Mouse (Mus musculus) forebrain, embryonic 13.5 days (tissue): ENCODE results near the gene Sapcd2. TPM values are rescaled to one million over a fixed set of nuclear protein-coding genes. Genes with fewer than 3 reads are reported as not detected.

Source experiments
- ATAC-seq: fragments of 200-750 bp; cut with Nextera tagmentation; 2 replicates; pipeline ENCODE4 v1.8.0; 2017
- H3K27ac ChIP-seq: fragments of 300-500 bp; sonication (generic); 2 replicates; pipeline ENCODE4 v1.5.1; 2015; ENCODE audit warnings: inconsistent platforms, mild to moderate bottlenecking, moderate library complexity
- H3K27me3 ChIP-seq: fragments of 300-500 bp; sonication (generic); 2 replicates; pipeline ENCODE4 v1.6.1; 2015; ENCODE audit warnings: mild to moderate bottlenecking, inconsistent platforms
- H3K36me3 ChIP-seq: fragments of 300-500 bp; sonication (generic); 2 replicates; pipeline ENCODE4 v1.6.1; 2015; ENCODE audit warnings: mild to moderate bottlenecking, inconsistent platforms; ENCODE audit not compliant: poor library complexity, severe bottlenecking
- H3K4me1 ChIP-seq: fragments of 300-500 bp; sonication (generic); 2 replicates; pipeline ENCODE4 v1.6.1; 2015; ENCODE audit warnings: inconsistent platforms
- H3K4me2 ChIP-seq: fragments of 300-500 bp; sonication (generic); 2 replicates; pipeline ENCODE4 v1.6.1; 2015; ENCODE audit warnings: inconsistent platforms, mild to moderate bottlenecking, moderate library complexity
- H3K4me3 ChIP-seq: fragments of 300-500 bp; sonication (generic); 2 replicates; pipeline ENCODE4 v1.5.1; 2015; ENCODE audit warnings: mild to moderate bottlenecking, inconsistent platforms
- H3K9ac ChIP-seq: fragments of 300-500 bp; sonication (generic); 2 replicates; pipeline ENCODE4 v1.6.1; 2015; ENCODE audit warnings: mild to moderate bottlenecking, inconsistent platforms
- H3K9me3 ChIP-seq: fragments of 300-500 bp; sonication (generic); replicated peaks from 2 replicates; pipeline ENCODE4 v1.6.1; 2016; ENCODE audit warnings: inconsistent platforms
- WGBS: fragments of 180-500 bp; shearing (Covaris S2); methylation state at CpG from one replicate; pipeline ENCODE4 v1.1.7; 2015; 5-methylcytosine and 5-hydroxymethylcytosine counted together
- polyA plus RNA-seq: library from polyadenylated mRNA; unstranded; fragments of >200 nt; fragmentation: Nextera tagmentation; extraction: Ambion mirVana; gene quantifications from 2 replicates; pipeline ENCODE4 v1.2.1, GENCODE M21; 2015

The Sapcd2 gene
- polyA plus RNA-seq, 1 experiment from 2014 or later, result 49.4 TPM

DNA sequence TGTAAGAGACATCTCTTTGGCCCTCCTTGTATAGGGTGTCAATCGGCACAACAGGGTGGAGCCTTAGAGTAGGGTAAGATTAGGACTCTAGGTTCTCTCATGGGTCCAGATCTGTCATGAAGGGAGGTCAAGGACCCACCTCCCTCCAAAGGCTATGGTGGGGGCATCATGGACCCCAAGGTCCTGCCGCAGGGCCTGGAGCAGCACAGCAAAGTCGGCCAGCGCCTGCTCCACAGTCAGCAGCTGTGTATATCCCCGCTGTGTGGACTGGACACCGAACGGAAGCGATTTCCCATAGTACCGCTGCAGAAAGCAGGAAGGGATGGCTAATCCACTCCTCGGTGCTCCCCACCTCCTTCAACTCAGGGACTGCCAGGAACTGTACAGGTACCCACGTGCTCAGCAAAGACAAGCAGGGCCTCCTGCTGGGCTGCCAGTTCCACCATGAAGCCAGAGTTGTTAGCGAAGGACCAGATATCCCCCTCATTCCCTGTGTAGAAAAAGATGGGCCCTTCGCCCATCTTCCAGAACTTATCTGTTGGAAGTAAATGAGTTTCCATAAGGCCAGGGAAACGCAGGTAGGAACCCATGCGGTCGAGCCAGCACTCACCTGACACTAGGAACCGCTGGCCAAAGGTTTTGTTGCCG lies 16.6 kb upstream of the Sapcd2 start:
- H3K4me3 ChIP-seq, result peak overlapping the region; percentile 60
- WGBS, result 42% methylated on average over 18 of the region's 18 CpGs
- H3K4me1 ChIP-seq, result peaks cover 23% of the 10 kb centered on the region
- peak overlapping the region; percentile 79 for H3K4me2 ChIP-seq
- H3K36me3 ChIP-seq, result peaks cover 38% of the 10 kb centered on the region
- H3K27ac ChIP-seq, result no peak overlapping the region
- ATAC-seq, result 0 out of 2 replicates have a peak, but pooled peaks have one; percentile 33
- H3K27me3 ChIP-seq, result no peaks in the 10 kb centered on the region
- no peaks in the 10 kb centered on the region for H3K9me3 ChIP-seq
- H3K9ac ChIP-seq, result peak overlapping the region; percentile 75

DNA sequence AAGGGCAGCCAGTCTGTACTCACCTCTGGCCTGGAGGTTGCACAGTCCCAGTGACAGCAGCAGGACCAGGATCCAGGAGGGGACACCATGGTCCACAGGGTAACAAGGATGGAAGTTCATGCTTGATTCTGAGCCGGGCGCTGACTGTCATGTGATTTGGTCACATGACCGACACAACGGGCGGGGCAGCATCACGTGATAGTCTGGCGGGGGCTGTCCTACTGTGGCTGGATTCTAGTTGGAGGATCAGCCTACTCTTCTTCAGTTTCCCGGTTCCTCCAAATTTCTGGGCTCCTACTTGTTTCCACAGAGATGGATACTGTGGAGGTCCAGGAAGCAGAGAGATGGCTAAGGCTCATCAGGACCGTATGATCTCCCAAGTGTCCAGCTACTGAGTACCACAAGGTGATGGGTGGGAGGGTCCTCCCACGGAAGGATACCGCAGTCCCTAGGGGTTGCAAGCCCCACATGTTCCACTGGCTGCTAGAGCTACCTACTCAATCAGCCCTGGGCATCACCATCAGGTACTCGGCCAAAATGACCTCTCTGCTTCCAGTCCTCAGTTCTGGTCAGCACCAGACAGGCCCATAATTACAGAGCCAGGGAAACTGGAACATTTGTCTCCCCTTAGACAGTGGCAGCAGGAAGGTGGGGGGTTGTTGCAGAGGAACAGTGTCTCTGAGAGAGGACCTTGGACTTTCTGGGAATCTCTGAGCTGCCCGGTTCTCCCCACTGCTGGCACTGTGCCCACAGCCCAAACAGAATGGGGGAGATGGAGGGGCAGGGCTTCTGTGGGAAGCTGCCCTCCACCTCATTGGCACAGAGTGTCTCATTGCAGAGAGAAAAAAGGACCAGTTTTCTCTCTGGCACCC lies 15.7 kb upstream of the Sapcd2 start, which contains the start of gene Dpp7:
Dpp7 (minus strand) TSS at position 152 of the 872 bp plus-strand sequence.
- Histone ChIP-seq H3K9ac (peak within 1 kb of the TSS; percentile 75), H3K36me3 (peaks cover 29% of the 10 kb centered on the region), H3K27ac (no peak within 1 kb of the TSS), H3K4me1 (peaks cover 23% of the 10 kb centered on the region), H3K9me3 (no peaks in the 10 kb centered on the region), H3K4me3 (peak within 1 kb of the TSS; percentile 60), H3K4me2 (peak within 1 kb of the TSS; percentile 79), H3K27me3 (no peaks in the 10 kb centered on the region)
- peak; percentile 88 for ATAC-seq
- WGBS, result 5% methylated on average over 13 of the region's 13 CpGs

GRCm38 (mm10) chr2:25359848-25360247 lies 12.3 kb upstream of the Sapcd2 start:
- Histone ChIP-seq H3K36me3 (peaks cover 4% of the 10 kb centered on the region; the same call in 1 of the 2 replicates), H3K27me3 (peaks cover 24% of the 10 kb centered on the region), H3K4me3 (no peak overlapping the region), H3K9ac (no peak overlapping the region), H3K9me3 (no peaks in the 10 kb centered on the region), H3K27ac (no peak overlapping the region), H3K4me1 (peaks cover 25% of the 10 kb centered on the region), H3K4me2 (no peak overlapping the region)
- ATAC-seq, result no peak
- WGBS, result 76% methylated on average over 4 of the region's 4 CpGs

DNA sequence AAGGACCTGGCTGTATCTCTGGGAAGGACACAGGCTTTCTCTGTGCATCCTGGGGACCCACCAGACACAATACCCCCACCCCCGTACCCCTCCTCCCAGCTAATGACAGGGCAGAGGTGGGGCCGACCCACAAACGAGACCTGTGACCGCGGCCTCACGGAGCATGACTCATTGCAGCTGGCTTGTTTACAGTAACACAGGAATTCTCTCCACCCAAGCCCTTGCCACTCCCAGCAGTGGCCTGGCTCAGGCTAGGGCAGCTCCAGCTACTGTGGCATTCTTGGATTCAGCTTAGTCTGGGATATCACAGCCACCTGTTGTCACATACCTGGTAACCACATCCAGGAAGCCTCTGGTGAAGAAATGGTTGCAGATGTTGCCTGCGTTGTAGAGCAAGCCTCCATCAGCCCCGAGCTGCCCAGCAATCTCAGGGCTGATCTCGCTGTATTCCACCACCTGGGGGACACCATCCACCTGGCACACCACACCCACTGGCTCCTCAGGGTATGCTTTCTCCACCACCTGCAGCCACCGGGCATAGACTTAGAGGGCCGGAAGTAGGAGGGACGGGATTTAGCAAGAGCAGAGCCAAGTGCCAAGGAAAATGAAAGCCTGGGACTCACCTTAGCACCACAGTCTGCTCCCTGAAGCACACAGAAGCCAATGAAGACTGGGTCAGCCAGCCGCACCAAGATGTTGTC lies 8.5 kb upstream of the Sapcd2 start:
- peaks cover 4% of the 10 kb centered on the region; the same call in 1 of the 2 replicates for H3K36me3 ChIP-seq
- H3K9ac ChIP-seq, result no peak overlapping the region
- no peak for ATAC-seq
- peaks cover 10% of the 10 kb centered on the region; the same call in 1 of the 2 replicates for H3K4me1 ChIP-seq
- H3K9me3 ChIP-seq, result no peaks in the 10 kb centered on the region
- H3K27me3 ChIP-seq, result peaks cover 50% of the 10 kb centered on the region
- no peak overlapping the region for H3K27ac ChIP-seq
- no peak overlapping the region for H3K4me3 ChIP-seq
- 65% methylated on average over 13 of the region's 13 CpGs for WGBS
- no peak overlapping the region for H3K4me2 ChIP-seq

GRCm38 (mm10) chr2:25364313-25364712 lies 7.8 kb upstream of the Sapcd2 start:
- H3K9me3 ChIP-seq, result no peaks in the 10 kb centered on the region
- 87% methylated on average over 4 of the region's 4 CpGs for WGBS
- H3K4me3 ChIP-seq, result peak overlapping the region; percentile 53; the same call in 1 of the 2 replicates
- no peak overlapping the region for H3K27ac ChIP-seq
- H3K36me3 ChIP-seq, result peaks cover 4% of the 10 kb centered on the region; the same call in 1 of the 2 replicates
- ATAC-seq, result no peak
- peak overlapping the region; percentile 98; the same call in 1 of the 2 replicates for H3K4me2 ChIP-seq
- no peak overlapping the region for H3K9ac ChIP-seq
- peaks cover 10% of the 10 kb centered on the region; the same call in 1 of the 2 replicates for H3K4me1 ChIP-seq
- peaks cover 54% of the 10 kb centered on the region for H3K27me3 ChIP-seq

DNA sequence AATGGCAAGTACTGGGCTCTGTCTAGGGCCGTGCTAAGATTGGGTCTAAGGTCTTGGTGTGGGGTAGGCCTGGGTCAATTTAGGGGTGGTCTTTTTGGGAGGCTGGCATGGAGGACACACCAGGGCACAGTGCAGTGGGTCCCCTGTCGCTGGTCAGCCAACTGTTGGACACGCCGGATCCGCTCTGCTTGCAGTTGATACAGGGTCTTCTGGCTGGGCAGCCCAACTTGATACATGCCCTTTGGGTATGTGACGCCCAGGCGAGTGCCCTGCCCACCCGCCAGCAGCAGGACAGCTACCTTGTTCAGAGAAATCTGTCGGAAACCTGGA lies 7.4 kb upstream of the Sapcd2 start:
- 0 out of 2 replicates have a peak, but pooled peaks have one; percentile 34 for ATAC-seq
- H3K4me3 ChIP-seq, result peak overlapping the region; percentile 53
- no peak overlapping the region for H3K27ac ChIP-seq
- peak overlapping the region; percentile 71; the same call in 1 of the 2 replicates for H3K9ac ChIP-seq
- H3K27me3 ChIP-seq, result peaks cover 54% of the 10 kb centered on the region
- H3K9me3 ChIP-seq, result no peaks in the 10 kb centered on the region
- WGBS, result 32% methylated on average over 9 of the region's 9 CpGs
- H3K4me1 ChIP-seq, result peaks cover 10% of the 10 kb centered on the region; the same call in 1 of the 2 replicates
- peaks cover 4% of the 10 kb centered on the region; the same call in 1 of the 2 replicates for H3K36me3 ChIP-seq
- H3K4me2 ChIP-seq, result peak overlapping the region; percentile 98

- Histone ChIP-seq H3K4me3 (peak within 1 kb of the TSS; percentile 53), H3K9me3 (no peaks in the 10 kb centered on the region), H3K27ac (no peak within 1 kb of the TSS), H3K4me1 (peaks cover 10% of the 10 kb centered on the region; the same call in 1 of the 2 replicates), H3K36me3 (no peaks in the 10 kb centered on the region), H3K27me3 (peaks cover 54% of the 10 kb centered on the region), H3K4me2 (peak within 1 kb of the TSS; percentile 98), H3K9ac (peak within 1 kb of the TSS; percentile 71)
- peak; percentile 83 for ATAC-seq
- under 1% methylated on average over 54 of the region's 54 CpGs for WGBS
Observed at GRCm38 (mm10) chr2:25365091-25365761, 6.9 kb upstream of the Sapcd2 start, which contains the start of gene Uap1l1. Gene Uap1l1, minus strand, starts transcription at chr2:25365682.

GRCm38 (mm10) chr2:25369996-25370395 lies 2.1 kb upstream of the Sapcd2 start:
- H3K4me3 ChIP-seq, result no peak overlapping the region
- H3K4me1 ChIP-seq, result peaks cover 40% of the 10 kb centered on the region
- WGBS, result 86% methylated on average over 3 of the region's 3 CpGs
- no peak for ATAC-seq
- H3K36me3 ChIP-seq, result peaks cover 3% of the 10 kb centered on the region; the same call in 1 of the 2 replicates
- no peak overlapping the region for H3K9ac ChIP-seq
- H3K4me2 ChIP-seq, result no peak overlapping the region; the same call in 1 of the 2 replicates
- H3K27me3 ChIP-seq, result peaks cover 31% of the 10 kb centered on the region
- no peak overlapping the region for H3K27ac ChIP-seq
- H3K9me3 ChIP-seq, result no peaks in the 10 kb centered on the region

GRCm38 (mm10) chr2:25372644-25373391 lies 697 bp downstream of the Sapcd2 start:
- peak; percentile 19 for ATAC-seq
- H3K4me3 ChIP-seq, result peak overlapping the region; percentile 73
- peak overlapping the region; percentile 82 for H3K9ac ChIP-seq
- peaks cover 33% of the 10 kb centered on the region for H3K4me1 ChIP-seq
- H3K36me3 ChIP-seq, result peaks cover 30% of the 10 kb centered on the region
- peak overlapping the region; percentile 96 for H3K4me2 ChIP-seq
- no peaks in the 10 kb centered on the region for H3K9me3 ChIP-seq
- H3K27me3 ChIP-seq, result peaks cover 10% of the 10 kb centered on the region; the same call in 1 of the 2 replicates
- H3K27ac ChIP-seq, result no peak overlapping the region; the same call in 1 of the 2 replicates
- 1% methylated on average over 42 of the region's 42 CpGs for WGBS

GRCm38 (mm10) chr2:25373431-25373830 lies 1.3 kb downstream of the Sapcd2 start:
- H3K9me3 ChIP-seq, result no peaks in the 10 kb centered on the region
- 15% methylated on average over 2 of the region's 2 CpGs for WGBS
- no peak for ATAC-seq
- peaks cover 33% of the 10 kb centered on the region for H3K4me1 ChIP-seq
- H3K36me3 ChIP-seq, result peaks cover 37% of the 10 kb centered on the region
- H3K9ac ChIP-seq, result peak overlapping the region; percentile 82
- H3K4me2 ChIP-seq, result peak overlapping the region; percentile 96
- H3K27me3 ChIP-seq, result peaks cover 7% of the 10 kb centered on the region; the same call in 1 of the 2 replicates
- H3K4me3 ChIP-seq, result peak overlapping the region; percentile 73
- no peak overlapping the region for H3K27ac ChIP-seq
